Mouse (Mus musculus) lung, embryonic 14.5 days (tissue): ENCODE results near the gene Olfr875. TPM values are rescaled to one million over a fixed set of nuclear protein-coding genes. Genes with fewer than 3 reads are reported as not detected.

Source experiments
- ATAC-seq: fragments of 200-750 bp; cut with Nextera tagmentation; 2 replicates; pipeline ENCODE4 v1.8.0; 2017; ENCODE audit warnings: mild to moderate bottlenecking, moderate TSS enrichment, moderate library complexity; ENCODE audit not compliant: insufficient read depth
- DNase-seq: peaks from one replicate; pipeline ENCODE4 v3.0.0-alpha.2; 2015
- H3K27ac ChIP-seq: fragments of 300-500 bp; sonication (generic); 2 replicates; pipeline ENCODE4 v1.5.1; 2014; ENCODE audit warnings: low read depth, mild to moderate bottlenecking, moderate library complexity
- H3K27me3 ChIP-seq: fragments of 300-500 bp; sonication (generic); 2 replicates; pipeline ENCODE4 v1.6.1; 2014; ENCODE audit warnings: low read length, control low read depth; ENCODE audit not compliant: insufficient read depth
- H3K36me3 ChIP-seq: fragments of 300-500 bp; sonication (generic); 2 replicates; pipeline ENCODE4 v1.6.1; 2014; ENCODE audit warnings: control low read depth; ENCODE audit not compliant: insufficient read depth
- H3K4me1 ChIP-seq: fragments of 300-500 bp; sonication (generic); 2 replicates; pipeline ENCODE4 v1.6.1; 2014; ENCODE audit warnings: antibody characterized with exemption, control low read depth; ENCODE audit not compliant: insufficient read depth
- H3K4me2 ChIP-seq: fragments of 300-500 bp; sonication (generic); 2 replicates; pipeline ENCODE4 v1.6.1; 2014; ENCODE audit warnings: mild to moderate bottlenecking
- H3K4me3 ChIP-seq: fragments of 300-500 bp; sonication (generic); 2 replicates; pipeline ENCODE4 v1.5.1; 2014; ENCODE audit warnings: low read depth, low read length
- H3K9ac ChIP-seq: fragments of 300-500 bp; sonication (generic); 2 replicates; pipeline ENCODE4 v1.6.1; 2014
- H3K9me3 ChIP-seq: fragments of 300-500 bp; sonication (generic); 2 replicates; pipeline ENCODE4 v1.6.1; 2016; ENCODE audit warnings: low read depth, low read length, control low read depth
- CTCF ChIP-seq: IDR thresholded peaks from 2 replicates; pipeline ENCODE4 v1.5.1; 2016; ENCODE audit warnings: antibody characterized with exemption, low read depth
- WGBS: fragments of 180-500 bp; shearing (Covaris S2); extraction: QIAGEN DNeasy Blood & Tissue Kit; methylation state at CpG from one replicate; pipeline ENCODE4 v1.1.7; 2014; 5-methylcytosine and 5-hydroxymethylcytosine counted together
- polyA plus RNA-seq: library from polyadenylated mRNA; unstranded; fragments of >200 nt; fragmentation: Nextera tagmentation; extraction: Ambion mirVana; gene quantifications from 2 replicates; pipeline ENCODE4 v1.2.1, GENCODE M21; 2014

The Olfr875 gene
- polyA plus RNA-seq = not detected in 2 replicates

DNA sequence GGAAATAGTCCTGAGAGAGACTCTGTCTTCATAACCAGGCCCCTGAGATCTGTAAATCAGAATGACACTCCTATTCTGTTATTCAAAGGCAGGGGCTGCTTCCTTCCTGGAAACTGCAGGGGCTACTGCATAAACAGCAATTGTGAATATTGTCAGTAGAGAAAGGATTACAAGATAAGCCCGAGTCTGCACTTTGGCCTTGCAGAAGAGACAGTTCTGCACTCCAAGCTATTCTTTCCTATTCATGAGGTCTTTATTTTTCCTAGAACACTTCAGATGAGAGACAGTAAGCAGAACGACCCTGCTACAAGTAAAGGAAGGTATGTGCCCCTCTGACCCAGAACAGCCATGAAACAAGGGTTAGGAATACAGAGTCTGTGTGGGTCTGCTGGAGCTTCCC is at the start of gene Olfr875:
TSS of gene Olfr875 (plus strand) at position 99 of the 400 bp plus-strand sequence.
- no peaks in the 10 kb centered on the region for H3K9me3 ChIP-seq
- H3K27ac ChIP-seq = no peak within 1 kb of the TSS
- no peak within 1 kb of the TSS for H3K4me2 ChIP-seq
- H3K27me3 ChIP-seq = no peaks in the 10 kb centered on the region
- H3K36me3 ChIP-seq = no peaks in the 10 kb centered on the region
- no peak for ATAC-seq
- no peak for TF ChIP-seq CTCF
- H3K9ac ChIP-seq = no peak within 1 kb of the TSS
- no peak within 1 kb of the TSS for H3K4me3 ChIP-seq
- H3K4me1 ChIP-seq = no peaks in the 10 kb centered on the region
- no peak for DNase-seq
- WGBS = 27% methylated on average over 2 of the region's 2 CpGs

DNA sequence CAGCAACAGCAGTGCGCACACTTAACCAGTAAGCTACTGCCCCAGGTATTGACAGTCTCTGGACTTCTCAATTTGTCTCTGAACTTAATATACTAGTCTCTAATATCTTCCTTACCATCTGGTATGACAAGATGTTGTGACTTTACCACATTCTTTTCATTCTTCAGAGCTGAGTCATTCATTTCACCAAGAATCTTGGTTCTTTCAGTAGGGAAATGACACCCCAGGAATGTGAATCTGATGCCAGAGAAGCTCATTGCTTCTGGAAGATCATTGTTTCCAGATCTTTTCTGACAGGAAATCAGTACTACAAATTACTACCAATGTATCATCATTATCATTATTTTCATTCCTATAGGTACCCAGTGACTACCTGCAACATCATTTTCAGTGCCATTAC is 37.3 kb upstream of the Olfr875 start:
- Histone ChIP-seq H3K4me2 (no peak overlapping the region), H3K9me3 (no peaks in the 10 kb centered on the region), H3K27ac (no peak overlapping the region), H3K27me3 (no peaks in the 10 kb centered on the region), H3K9ac (no peak overlapping the region), H3K4me1 (no peaks in the 10 kb centered on the region), H3K4me3 (no peak overlapping the region), H3K36me3 (no peaks in the 10 kb centered on the region)
- no peak for TF ChIP-seq CTCF
- WGBS = 81% methylated on average over 1 of the region's 1 CpGs
- ATAC-seq = no peak
- no peak for DNase-seq

DNA sequence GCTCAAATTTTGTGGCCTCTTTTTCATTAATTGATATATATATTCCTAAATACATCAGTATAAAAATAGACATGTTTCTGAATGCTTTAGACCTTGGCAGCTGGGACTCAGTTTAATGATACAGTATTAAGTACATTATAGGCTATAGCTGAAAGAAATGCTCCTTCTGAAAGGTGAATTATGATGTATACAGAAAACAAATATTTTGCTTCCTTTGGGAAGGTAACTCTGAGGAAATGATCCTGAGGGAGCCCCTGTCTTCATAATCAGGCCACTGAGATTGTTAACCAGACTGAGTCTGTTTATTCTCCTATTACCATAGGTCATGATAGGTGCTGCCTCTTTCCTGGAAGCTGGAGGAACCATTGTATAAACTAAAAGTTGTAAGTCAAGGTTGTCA is 26.9 kb upstream of the Olfr875 start, which contains the start of gene Olfr874:
TSS of gene Olfr874 (plus strand) at position 301 of the 400 bp plus-strand sequence.
- Histone ChIP-seq H3K4me3 (no peak within 1 kb of the TSS), H3K27me3 (no peaks in the 10 kb centered on the region), H3K36me3 (no peaks in the 10 kb centered on the region), H3K9me3 (no peaks in the 10 kb centered on the region), H3K4me2 (no peak within 1 kb of the TSS), H3K27ac (no peak within 1 kb of the TSS), H3K9ac (no peak within 1 kb of the TSS), H3K4me1 (no peaks in the 10 kb centered on the region)
- ATAC-seq = no peak
- TF ChIP-seq CTCF = no peak
- no peak for DNase-seq

DNA sequence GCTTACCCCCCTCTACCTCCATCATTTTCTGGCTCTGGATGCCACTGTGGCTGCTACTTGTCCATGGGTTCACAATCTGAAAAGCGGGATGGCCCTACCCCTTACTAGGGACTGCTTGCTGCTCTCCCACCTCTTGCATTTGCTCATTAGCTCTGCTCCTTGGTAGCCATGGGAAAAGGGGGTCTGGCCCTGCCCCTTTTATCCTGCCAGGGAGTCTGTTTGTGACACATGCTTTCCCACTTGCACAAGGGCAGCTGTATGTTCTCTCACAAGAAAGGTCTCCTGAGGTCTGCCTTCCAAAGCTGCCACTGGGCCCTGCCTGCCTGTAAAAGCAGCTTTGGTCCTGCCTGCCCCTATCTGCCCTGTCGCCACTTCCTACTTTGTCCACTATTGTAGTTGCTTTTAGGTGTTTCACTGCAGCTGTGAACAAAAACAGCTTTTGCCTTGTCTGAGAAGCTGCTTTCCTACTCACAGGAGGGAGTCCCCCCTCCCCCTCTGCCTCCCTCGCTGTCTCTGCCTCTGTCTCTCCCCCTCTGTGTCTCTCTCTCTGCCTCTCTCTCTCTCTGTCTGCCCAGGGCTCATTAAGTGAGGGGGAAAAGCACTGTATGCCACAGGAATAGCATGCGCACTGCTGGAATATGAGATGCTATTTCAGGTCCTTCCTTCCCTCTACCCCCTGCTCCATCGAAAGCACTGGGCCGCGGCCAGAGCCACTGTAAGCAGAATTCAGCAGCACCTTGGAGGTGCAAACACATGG is 21.2 kb upstream of the Olfr875 start:
- Histone ChIP-seq H3K9me3 (no peaks in the 10 kb centered on the region), H3K36me3 (no peaks in the 10 kb centered on the region), H3K27me3 (no peaks in the 10 kb centered on the region), H3K9ac (no peak overlapping the region), H3K4me1 (no peaks in the 10 kb centered on the region), H3K4me2 (no peak overlapping the region), H3K4me3 (no peak overlapping the region), H3K27ac (no peak overlapping the region)
- WGBS = 39% methylated on average over 7 of the region's 7 CpGs
- ATAC-seq (no peak), DNase-seq (no peak)
- TF ChIP-seq CTCF = no peak

DNA sequence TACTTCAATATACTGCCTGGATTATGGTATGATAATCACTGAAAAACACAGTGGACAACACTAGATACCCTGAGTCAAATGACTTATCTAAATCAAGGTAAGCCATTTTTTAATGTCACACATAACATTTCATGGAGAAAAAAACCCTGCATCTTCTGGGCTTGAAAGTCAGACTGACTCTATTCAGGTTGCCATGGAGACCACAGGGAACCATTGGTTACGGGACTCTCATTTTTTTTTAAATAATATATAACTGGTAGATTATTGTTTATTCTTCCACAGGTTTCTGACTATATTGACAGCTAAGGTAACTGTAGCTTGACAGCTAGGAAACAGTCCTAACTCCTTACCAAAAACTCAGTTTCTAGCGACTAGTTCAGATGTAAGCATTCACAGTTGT is 20.2 kb upstream of the Olfr875 start:
- 62% methylated on average over 2 of the region's 2 CpGs for WGBS
- no peaks in the 10 kb centered on the region for H3K27me3 ChIP-seq

DNA sequence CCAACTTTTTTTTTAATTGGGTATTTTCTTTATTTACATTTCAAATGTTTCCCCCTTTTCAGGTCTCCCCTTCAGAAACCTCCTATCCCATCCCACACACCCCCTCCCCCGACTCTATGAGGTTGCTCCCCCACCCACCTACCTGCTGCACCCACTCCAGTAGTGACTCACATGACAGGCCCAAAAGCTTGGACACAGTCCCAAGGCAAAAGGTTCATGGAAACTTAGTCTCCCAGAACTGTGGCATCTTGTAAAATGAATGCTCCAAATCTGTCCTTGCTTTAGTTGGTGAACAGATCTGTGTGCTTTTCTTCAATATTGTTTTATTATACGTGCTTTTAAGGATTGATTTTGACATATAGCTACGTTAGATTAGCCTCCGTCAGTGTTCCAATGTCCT is 19.7 kb upstream of the Olfr875 start:
- Histone ChIP-seq H3K9me3 (no peaks in the 10 kb centered on the region), H3K27ac (no peak overlapping the region), H3K36me3 (no peaks in the 10 kb centered on the region), H3K4me2 (no peak overlapping the region), H3K4me1 (no peaks in the 10 kb centered on the region), H3K27me3 (no peaks in the 10 kb centered on the region), H3K9ac (no peak overlapping the region), H3K4me3 (no peak overlapping the region)
- WGBS = 60% methylated on average over 4 of the region's 4 CpGs
- no peak for DNase-seq
- TF ChIP-seq CTCF = no peak
- no peak for ATAC-seq

More for the DNA sequence above, 20.2 kb upstream of the Olfr875 start:
- no peak for TF ChIP-seq CTCF
- no peak overlapping the region for H3K4me2 ChIP-seq
- no peak overlapping the region for H3K4me3 ChIP-seq
- no peaks in the 10 kb centered on the region for H3K9me3 ChIP-seq
- H3K4me1 ChIP-seq = no peaks in the 10 kb centered on the region
- ATAC-seq = no peak
- DNase-seq = no peak
- H3K9ac ChIP-seq = no peak overlapping the region
- H3K27ac ChIP-seq = no peak overlapping the region
- no peaks in the 10 kb centered on the region for H3K36me3 ChIP-seq

DNA sequence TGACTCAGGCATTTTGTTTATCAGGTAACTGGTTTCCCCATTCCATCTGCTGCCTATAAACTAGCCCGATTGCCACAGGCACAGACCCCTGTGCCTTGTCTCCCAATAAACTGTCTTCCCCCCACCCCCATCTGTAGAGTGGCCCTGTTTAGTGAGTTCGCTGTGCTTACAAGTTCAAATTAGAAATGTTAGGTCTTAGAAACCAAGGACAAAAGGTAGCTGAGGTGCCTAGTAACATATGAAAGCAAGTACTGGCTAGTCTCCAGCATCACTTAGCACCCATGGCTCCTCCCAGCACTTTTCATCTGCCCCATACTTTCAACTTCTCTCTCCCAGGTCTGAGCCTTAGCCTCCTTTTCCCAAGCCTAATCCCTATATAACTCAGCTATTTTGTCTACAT is 9.9 kb upstream of the Olfr875 start:
- Histone ChIP-seq H3K9ac (no peak overlapping the region), H3K36me3 (no peaks in the 10 kb centered on the region), H3K27me3 (no peaks in the 10 kb centered on the region), H3K4me1 (no peaks in the 10 kb centered on the region), H3K9me3 (no peaks in the 10 kb centered on the region), H3K4me2 (no peak overlapping the region), H3K4me3 (no peak overlapping the region), H3K27ac (no peak overlapping the region)
- DNase-seq (no peak), ATAC-seq (no peak)
- TF ChIP-seq CTCF = no peak
- WGBS = 88% methylated on average over 2 of the region's 2 CpGs

DNA sequence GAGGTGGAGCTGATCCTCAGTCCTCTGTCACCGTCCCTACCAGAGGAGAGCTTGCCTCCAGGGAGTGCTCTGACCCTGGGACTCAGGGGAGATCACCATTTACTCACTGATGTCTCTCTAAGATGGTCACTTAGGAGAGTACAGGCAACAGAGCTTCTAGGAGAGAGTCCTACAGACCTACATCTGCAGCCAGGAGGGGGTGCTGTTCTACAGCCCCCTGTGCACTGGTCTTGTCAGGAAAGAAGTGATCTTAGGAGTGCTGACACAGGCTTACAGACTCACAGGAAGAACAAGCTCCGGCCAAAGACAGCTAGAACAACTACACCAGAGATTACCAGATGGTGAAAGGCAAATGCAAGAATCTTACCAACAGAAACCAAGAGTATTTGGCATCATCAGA is 9.1 kb upstream of the Olfr875 start:
- no peak for TF ChIP-seq CTCF
- H3K36me3 ChIP-seq = no peaks in the 10 kb centered on the region
- no peaks in the 10 kb centered on the region for H3K9me3 ChIP-seq
- 45% methylated on average over 2 of the region's 2 CpGs for WGBS
- H3K27ac ChIP-seq = no peak overlapping the region
- DNase-seq (peak; percentile 9), ATAC-seq (no peak)
- no peaks in the 10 kb centered on the region for H3K4me1 ChIP-seq
- no peak overlapping the region for H3K4me3 ChIP-seq
- no peak overlapping the region for H3K4me2 ChIP-seq
- H3K9ac ChIP-seq = no peak overlapping the region
- no peaks in the 10 kb centered on the region for H3K27me3 ChIP-seq
